Mouse (Mus musculus) embryo, embryonic 9.5 days (tissue): Measurements from ENCODE around the gene Hist1h2ag.
"Not testable (repeated sequence)": the region's sequence is repeated elsewhere in the genome, so short reads cannot be mapped to it uniquely, and the experiment has no call there.

Source experiments
- DNase-seq: peaks from one replicate; pipeline ENCODE4 v3.0.0-alpha.2; 2017; ENCODE audit errors: extremely low spot score

Hist1h2ag gene

DNA sequence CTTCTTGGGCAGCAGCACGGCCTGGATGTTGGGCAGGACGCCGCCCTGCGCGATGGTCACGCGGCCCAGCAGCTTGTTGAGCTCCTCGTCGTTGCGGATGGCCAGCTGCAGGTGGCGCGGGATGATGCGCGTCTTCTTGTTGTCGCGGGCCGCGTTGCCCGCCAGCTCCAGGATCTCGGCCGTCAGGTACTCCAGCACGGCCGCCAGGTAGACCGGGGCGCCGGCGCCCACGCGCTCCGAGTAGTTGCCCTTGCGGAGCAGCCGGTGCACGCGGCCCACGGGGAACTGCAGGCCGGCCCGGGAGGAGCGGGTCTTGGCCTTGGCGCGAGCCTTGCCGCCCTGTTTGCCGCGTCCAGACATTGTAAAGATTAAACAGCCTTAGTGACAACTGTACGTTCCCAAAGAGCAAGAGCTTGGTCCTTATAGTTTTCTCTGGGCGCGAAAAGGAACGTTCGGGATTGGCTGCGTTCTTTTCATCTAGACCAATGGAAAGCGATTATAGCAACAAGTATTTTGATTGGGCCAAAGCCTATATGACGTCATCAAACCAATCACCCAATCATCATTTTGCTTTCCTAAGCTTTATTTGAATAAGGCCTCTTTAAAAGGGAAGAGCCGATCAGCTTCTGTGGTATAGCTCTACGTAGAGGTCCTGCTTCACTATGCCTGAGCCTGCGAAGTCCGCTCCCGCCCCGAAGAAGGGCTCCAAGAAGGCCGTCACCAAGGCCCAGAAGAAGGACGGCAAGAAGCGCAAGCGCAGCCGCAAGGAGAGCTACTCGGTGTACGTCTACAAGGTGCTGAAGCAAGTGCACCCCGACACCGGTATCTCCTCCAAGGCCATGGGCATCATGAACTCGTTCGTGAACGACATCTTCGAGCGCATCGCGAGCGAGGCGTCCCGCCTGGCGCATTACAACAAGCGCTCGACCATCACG, at the start of gene Hist1h2ag, which contains the start of gene Hist1h2bj:
Gene Hist1h2ag (minus strand): TSS at position 377 of the 935 bp plus-strand sequence.
Gene Hist1h2bj (plus strand): TSS at position 647 of the 935 bp plus-strand sequence.
- DNase-seq: peak; percentile 95

DNA sequence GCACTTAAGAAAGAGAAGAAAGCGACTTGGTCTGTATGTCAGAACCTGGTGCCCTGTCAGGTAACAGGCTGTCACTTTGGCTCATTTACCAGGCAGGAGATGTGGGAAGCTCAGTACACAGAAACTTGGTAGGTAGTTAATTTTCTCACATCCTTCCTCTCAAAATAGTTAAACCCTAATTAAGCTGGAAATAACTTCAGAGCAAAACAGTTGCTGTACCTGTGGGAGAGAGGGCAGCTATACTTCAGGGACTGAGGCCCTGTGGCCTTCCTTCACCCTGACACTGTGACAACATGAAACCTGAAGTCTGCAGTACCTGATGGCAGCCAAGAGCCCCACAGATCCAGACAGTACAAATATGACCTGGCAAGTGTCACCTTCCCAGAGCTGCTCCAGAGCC, 41.4 kb upstream of the Hist1h2ag start, which contains the start of gene Vmn1r188:
Gene Vmn1r188 (plus strand): TSS at position 301 of the 400 bp plus-strand sequence.
- DNase-seq: not testable (repeated sequence)

DNA sequence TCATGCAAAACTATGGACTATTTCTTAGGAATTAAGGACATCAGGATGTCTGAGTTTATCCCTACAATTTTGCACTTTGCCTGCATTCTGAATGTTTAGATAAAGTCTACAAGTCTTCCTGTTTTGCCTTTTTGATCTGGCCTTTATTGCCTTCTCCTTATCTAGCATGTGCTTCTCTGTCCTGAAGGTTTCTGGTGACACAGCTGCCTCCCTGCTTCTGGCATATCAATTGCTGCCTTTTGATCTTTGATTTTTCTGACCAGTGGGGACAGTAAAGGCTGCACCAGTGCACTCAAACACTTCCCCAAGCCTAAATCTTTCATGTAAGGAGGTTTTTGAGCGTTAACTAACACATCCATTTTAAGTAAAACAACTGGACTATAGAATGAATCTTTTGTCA, 20.7 kb upstream of the Hist1h2ag start:
- no peak for DNase-seq

DNA sequence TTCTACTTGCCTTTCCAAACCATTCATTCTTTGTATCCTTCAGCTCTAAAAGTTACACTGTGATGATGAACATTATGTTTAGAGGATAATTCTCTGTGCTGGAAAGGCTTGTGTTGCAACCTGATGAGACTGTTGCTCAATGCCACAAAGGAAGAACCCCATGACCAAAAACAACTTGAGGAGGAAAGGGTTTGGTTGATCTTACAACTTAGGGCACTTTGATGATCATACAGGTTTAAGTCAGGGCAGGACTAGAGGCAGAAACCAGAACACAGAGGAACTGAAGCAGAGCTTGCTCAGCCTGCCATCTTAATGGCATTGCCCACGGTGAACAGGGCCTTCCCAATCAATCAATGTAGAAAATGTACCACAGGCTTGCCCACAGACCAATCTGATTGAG, 18.7 kb upstream of the Hist1h2ag start:
- no peak for DNase-seq

DNA sequence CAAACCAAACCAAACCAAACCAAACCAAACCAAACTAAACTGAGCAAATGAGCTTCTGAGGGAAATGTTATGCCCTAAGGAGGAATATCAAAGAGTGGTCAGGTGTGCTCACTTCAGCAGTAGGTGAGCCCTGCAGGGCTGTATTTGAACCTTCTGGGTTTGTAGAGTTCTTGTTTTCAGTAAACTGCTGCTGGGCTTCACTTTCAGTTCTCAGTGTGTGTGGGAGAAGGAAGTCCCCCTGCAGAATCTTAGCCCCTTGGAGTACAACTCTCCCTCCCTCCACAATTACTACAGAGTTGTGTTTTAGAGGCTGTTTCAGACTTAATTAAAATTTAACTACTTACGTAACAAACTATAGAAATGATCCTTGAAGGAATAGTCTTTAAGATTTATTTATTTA, 11.0 kb upstream of the Hist1h2ag start:
- DNase-seq: no peak

DNA sequence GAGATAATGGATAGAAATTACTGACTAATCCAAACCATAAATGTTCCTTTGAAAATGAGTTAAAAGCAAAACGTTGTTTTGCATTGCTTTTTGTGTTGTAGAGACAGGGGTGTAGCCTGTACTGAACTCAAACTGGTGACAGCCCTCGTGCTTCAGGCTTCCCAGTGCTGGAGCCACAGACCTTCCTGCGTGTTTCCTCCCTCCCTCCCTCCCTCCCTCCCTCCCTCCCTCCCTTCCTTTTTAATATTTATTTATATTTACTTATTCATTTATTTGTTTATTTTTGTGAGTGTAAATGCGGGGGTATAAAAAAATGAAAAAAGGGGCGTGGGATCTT, 8.7 kb upstream of the Hist1h2ag start:
- DNase-seq: no peak

DNA sequence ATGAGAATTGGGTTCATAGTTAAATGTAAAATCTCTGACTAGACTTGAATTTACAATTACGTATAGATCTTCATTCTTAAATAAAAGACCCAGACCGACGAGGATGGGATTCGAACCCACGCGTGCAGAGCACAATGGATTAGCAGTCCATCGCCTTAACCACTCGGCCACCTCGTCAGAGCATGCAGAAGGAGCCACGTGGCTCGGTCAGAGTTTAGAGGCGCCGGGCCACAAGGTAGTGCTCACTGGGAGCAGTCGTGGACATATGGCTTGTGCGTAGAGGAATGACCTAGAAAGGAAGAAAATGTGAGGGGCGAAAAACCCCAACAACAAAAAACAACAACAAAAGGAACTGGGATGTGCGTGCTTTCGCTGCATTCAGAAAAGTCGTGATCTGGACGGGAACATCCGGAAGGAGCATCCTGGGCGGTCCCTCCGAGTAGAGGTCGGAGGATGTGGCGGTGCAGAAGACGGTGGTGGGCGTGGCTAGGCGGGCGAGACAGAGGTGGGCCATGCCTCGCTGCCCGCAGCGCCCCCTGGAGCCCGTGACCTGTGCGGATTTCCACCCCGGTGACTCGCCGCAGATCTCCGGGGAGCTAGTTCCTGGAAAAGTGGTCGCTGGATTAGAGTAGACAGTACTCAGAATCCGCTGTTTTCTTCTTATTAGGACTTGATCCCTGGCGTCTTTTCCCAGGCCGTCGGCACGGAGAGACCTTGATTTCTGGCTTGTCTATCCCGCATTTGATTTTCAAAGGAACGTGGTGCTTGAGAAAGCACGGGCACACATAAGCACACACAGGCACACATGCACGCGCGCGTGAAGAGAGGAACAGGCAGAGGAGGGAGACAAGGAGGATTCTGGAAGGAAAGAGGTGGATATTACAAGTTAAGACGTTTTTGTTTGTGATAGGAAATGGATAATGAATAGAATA, 8.1 kb upstream of the Hist1h2ag start:
- DNase-seq: peak; percentile 97

DNA sequence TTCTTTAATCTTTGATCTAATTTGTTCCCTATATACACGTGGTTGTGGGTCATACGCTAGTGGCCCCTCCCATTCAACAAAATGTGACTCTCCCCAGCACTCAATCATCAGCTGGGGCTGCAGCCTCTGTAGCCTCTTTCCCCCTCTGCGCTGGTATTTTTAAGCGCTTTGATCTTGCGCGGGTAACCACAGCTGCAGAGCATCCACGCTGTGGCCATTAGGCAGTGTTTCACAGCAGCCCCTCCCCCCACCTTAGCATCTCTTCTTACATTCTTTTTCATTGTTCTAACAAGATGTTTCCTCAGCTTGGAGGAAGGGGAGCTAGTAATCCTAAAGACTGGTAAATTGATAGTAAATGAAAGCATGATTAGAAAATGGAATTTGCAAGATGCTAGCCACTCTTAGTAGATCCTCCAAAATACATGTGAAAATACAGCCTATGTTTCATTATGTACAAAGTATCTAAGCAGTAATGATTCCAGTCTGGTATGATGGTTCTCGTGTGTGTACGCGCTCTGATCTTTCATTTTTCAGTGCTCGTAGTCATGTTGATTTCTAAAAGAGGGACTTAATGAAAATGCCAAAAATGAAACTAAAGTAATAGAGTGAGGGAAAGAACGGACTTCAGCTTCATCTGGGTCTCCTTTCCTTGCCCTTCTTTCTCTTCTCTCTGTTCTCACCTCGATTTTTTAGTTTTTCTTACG, 7.1 kb upstream of the Hist1h2ag start:
- peak; percentile 83 for DNase-seq

DNA sequence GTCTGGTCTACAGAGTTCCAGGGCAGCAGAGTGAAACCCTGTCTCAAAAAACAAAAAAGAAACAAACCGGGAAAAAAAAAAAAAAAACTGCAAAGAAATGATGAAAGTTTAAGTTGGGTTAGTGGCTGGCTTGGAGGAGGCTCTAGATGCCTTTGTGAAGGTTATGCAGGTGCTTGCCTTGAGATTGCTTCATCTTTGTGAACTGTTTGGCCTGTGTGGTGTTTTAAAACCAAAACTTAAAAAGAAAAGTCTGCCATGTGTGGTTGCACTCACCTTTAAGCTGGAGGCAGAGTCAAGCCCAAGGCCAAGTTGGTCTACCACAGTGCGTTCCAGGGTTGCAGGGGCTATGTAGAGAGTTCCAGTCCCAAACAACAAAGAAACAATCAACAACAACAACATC, 6.3 kb upstream of the Hist1h2ag start:
- no peak for DNase-seq

DNA sequence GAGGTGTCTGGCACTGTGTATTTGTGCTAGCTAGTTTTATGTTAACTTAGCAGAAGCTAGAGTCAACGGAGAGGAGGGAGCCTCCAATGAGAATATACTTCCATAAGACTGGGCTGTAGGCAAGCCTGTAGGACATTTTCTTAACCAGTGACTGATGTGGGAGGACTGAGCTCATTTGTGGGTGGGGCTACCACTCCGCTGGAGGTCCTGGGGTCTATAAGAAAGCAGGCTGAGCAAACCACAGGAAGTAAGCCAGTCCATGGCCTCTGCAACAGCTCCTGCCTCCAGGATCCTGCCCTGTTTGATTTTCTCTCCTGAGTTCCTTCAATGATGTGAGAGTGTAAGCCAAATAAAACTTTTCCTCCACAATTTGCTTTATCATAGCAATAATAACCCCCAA, 2.6 kb upstream of the Hist1h2ag start:
- no peak for DNase-seq

DNA sequence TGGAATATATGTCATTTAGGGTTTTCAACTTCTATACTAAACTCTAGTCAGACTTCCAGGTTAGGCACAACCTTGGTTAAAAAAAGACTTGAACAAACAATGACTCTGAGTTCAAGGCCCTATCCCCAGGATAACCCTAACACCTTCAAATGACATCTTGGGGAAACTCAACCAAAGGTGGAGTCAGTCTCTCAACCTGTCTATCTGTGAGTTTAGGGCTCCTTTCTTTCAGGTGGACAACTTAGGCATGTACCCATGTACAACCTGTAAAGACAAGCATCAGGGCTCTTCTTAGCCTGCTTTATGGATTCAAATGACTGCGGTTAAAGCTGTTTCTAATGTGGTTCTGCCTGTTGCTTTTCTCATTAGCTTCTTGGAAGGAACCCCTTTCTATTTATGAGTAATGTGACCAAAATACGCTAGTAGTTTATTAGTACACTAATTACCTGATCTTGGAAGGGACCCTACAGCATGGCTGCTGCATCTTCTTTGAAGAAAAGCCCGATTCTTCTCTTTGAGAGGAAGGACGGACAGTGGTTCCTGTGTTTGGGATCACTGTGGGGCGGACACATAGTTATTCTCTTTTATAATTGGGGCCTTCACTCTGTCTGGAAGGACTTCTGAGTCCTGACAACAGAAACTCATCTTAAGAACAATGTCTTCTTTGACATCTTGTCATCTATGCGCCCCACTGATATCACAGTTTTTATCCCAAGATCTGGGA, 1.9 kb upstream of the Hist1h2ag start:
- DNase-seq: no peak

DNA sequence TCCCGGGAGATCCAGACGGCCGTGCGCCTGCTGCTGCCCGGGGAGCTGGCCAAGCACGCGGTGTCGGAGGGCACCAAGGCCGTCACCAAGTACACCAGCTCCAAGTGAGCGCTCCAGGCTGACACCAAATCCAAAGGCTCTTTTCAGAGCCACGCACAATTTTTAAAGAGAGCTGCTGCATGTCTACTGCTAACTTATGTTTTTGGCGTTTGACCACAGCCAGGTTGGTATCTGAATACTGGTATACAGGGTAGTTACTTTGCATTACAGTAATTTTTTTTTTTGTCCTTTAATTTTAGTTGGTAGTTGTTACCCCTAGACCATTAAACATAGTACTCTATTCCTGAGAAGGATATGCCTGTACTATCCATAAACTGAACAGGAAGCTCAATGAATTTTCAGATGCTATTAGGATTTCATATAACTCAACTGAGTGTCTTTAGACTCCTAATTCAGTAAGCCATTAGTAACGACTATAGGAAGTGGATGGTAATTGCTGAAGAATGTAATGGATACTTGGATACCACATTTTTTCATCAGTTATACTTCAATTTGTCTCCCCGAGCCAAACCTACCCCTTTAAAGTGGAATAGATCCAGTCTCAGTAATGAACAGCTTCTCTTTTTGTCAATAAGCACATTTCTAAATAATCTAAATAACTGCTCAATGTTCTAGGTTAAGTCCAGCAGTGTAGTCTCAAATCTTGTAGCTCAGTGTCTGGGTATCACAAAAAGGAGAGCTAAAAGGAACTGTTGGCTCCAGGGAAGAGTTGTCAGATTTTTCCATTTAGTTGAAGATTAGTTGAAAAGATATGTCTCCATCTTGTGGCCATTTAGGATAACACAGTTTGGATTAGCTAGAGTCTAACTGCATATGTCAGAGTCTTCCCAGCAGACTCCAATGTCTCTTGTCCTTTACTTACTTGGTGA, 1.0 kb upstream of the Hist1h2ag start:
- peak; percentile 78 for DNase-seq

DNA sequence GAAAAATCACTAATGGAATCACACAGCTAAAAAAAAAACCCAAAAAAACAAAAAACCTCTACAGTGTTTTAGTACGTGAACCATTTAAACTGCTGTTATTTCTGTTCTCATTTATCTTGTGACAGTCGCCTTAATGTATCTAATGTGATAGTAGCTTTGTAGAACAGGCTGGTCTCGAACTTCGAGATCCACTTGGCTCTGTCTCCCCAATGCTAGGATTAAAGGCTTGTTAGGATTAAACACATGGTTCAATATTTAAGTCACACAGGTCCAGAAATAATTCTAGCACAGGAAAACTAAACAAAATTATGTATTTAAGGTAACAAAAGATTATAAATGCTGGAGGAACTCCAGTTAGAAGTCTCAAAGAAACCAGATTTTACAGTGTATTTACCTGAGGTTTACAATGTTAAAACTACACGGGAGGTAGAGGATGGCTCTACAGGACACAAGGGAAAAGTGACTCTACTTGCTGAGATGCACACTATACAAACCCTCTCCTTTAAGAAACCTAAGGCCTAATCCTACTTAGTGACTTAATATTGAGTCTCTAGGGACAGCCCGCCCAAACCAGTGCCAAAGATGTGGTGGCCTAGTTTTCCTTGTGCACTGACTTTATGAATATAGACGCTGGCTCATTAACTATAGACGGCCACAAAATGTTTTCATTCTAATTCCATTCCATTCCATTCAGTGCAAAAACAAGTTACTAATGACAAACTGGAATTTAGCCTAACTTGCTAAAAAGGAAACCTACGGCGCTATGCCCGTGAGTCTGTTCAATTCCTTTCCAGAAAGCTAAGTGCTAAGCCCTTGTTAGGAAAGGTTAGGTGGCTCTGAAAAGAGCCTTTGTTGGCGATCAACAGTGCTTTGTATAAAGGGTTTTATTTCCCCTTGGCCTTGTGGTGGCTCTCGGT, 835 bp downstream of the Hist1h2ag start:
- DNase-seq: peak; percentile 73

DNA sequence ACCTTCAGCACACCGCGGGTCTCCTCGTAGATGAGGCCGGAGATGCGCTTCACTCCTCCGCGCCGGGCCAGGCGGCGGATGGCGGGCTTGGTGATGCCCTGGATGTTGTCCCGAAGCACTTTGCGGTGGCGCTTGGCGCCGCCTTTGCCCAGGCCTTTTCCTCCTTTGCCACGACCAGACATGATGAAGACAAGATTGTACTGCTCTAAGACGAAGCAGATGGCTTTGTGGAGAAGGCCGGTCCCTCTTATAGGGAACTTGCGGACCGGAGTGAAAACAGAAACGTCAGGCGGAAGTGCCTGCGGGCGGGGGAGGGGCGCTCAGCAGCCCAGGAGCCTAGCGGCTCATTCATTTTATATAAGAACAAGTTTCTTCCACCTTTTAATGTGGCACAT, 1.6 kb downstream of the Hist1h2ag start, which contains the start of gene Hist1h4i:
Gene Hist1h4i (minus strand): TSS at position 221 of the 395 bp plus-strand sequence.
- peak; percentile 97 for DNase-seq

DNA sequence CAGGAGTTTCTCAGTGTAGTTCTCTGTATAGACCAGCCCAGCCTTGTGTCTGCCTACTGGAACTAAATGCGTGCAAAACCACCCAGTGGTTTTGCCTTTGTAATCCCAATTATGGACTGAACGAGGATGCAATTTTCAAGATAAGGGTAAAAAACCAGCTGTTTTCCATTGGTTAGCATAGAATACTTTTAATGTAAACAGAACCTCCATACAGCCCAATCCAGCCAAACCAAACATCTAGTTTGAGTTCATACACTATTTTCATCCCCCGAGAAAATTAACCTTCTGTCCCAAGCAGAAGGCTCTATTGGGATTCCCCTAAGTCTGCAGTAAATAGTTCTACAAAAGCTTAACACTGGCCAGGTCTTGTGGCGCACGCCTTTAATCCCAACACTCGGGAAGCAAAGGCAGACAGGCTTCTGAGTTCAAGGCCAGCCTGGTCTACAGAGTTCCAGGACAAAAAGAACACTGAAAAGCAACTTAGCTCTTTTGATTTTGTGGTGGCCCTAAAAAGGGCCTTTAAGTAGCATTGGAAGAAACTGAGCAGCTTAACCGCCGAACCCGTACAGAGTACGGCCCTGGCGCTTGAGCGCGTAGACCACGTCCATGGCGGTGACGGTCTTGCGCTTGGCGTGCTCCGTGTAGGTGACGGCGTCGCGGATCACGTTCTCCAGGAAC, 2.1 kb downstream of the Hist1h2ag start:
- peak; percentile 84 for DNase-seq

DNA sequence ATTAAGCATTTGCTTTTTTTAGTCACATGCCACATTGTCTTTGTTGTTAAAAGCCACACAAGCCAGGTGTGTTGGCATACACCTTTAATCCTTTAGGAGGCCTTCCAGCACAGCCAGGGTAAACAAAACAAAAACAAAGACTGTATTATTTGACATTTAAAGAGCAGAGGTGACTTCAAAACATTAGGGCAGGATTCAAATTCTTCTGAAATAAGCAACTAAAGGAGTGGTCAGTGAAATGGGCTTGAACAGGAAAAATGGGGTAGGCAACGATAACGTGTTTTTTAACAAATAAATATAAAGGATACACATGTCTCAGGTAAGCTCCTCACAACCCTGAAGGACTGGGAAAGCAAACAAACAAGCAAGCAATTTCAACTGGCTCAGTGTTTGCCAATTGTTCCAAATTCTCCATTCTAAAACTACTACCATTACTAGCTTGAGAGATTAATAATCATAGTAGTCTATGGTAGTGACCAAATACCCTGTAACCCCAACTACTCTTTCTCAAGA, 2.7 kb downstream of the Hist1h2ag start:
- no peak for DNase-seq

DNA sequence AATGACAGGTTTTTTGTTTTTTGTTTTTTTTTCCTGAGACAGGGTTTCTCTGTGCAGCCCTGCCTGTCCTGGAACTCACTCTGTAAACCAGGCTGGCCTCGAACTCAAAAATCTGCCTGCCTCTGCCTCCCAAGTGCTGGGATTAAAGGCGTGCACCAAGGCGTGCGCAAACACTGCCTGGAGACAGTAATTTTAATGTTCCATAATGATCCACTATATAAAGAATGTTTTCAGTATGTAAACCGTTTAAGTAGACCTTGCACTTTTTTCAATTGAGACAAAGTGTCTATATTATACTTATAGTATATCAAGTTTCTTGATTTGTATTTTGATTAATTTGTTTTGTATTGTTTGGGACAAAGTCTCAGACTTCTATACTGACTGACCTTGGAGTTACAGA, 3.4 kb downstream of the Hist1h2ag start:
- no peak for DNase-seq

DNA sequence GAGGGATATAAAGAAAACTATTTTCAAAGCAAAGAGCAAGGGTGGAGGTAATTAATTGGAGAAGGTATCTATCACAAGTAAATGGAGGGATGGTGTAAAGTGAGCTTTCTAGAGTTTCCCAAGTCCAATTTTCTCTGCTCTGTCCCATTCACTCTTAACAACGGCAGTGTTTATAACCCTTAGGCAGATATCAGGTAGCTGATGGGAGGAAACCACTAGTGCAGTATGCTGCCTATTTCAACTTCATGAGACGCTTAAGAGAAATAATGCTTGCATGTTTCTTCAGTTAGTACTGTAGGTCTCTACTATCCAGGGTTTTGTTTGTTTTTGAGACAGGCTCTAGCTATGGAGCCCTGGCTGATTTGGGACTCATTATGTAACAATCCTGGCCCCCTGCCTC, 5.3 kb downstream of the Hist1h2ag start:
- DNase-seq: no peak
